Mouse (Mus musculus) MEL (cell line): ENCODE measurements around the gene Rmnd1. TPM values are rescaled to one million over a fixed set of nuclear protein-coding genes. Genes with fewer than 3 reads are reported as not detected.

ENCODE experiments used
- DNase-seq: peaks from one replicate; pipeline ENCODE4 v3.0.0; 2011; ENCODE audit warnings: low read depth, low spot score
- H3K27ac ChIP-seq: 2 replicates; pipeline ENCODE4 v1.5.1; 2012; ENCODE audit warnings: low read depth, mild to moderate bottlenecking, control low read depth, low read length, moderate library complexity; ENCODE audit not compliant: control insufficient read depth
- H3K27me3 ChIP-seq, 2 experiments: fragments of 150-350 bp in 1 of 2; sonication (generic) in 1 of 2; 2 replicates each; pipeline ENCODE4 v1.6.1; 2012; ENCODE audit warnings: low read length in 2 of 2, mild to moderate bottlenecking in 2 of 2, improper control_type of control experiment in 1 of 2, moderate library complexity in 1 of 2; ENCODE audit not compliant: insufficient read depth in 2 of 2, control insufficient read depth in 1 of 2
- H3K36me3 ChIP-seq, 2 experiments: 2 replicates each; pipeline ENCODE4 v1.6.1; 2012 to 2014; ENCODE audit warnings: low read length in 2 of 2, improper control_type of control experiment in 1 of 2, inconsistent platforms in 1 of 2, mild to moderate bottlenecking in 1 of 2; ENCODE audit not compliant: insufficient read depth in 2 of 2, control insufficient read depth in 1 of 2
- H3K4me1 ChIP-seq, 2 experiments: fragments of 150-350 bp in 1 of 2; sonication (generic) in 1 of 2; 2 replicates each; pipeline ENCODE4 v1.6.1; 2012; ENCODE audit warnings: low read length in 2 of 2, improper control_type of control experiment in 1 of 2, mild to moderate bottlenecking in 1 of 2; ENCODE audit not compliant: insufficient read depth in 2 of 2, control insufficient read depth in 1 of 2
- H3K4me3 ChIP-seq, 2 experiments: fragments of 150-350 bp in 1 of 2; sonication (generic) in 1 of 2; 2 replicates each; pipeline ENCODE4 v1.5.1; 2012; ENCODE audit warnings: low read depth in 2 of 2, low read length in 2 of 2, mild to moderate bottlenecking in 2 of 2, moderate library complexity in 2 of 2, control low read depth in 1 of 2, improper control_type of control experiment in 1 of 2; ENCODE audit not compliant: control insufficient read depth in 1 of 2, insufficient read depth in 1 of 2
- H3K79me2 ChIP-seq: 2 replicates; pipeline ENCODE4 v1.6.1; 2012; ENCODE audit warnings: mild to moderate bottlenecking, low read length, moderate library complexity; ENCODE audit not compliant: control insufficient read depth, poor library complexity, insufficient read depth
- H3K9ac ChIP-seq: 2 replicates; pipeline ENCODE4 v1.6.1; 2012; ENCODE audit warnings: low read depth, mild to moderate bottlenecking, control low read depth, low read length, moderate library complexity; ENCODE audit not compliant: control insufficient read depth, poor library complexity, severe bottlenecking
- H3K9me3 ChIP-seq: fragments of 150-350 bp; sonication (generic); replicated peaks from 2 replicates; pipeline ENCODE4 v1.6.1; 2012; ENCODE audit warnings: mild to moderate bottlenecking, low read length, improper control_type of control experiment, moderate library complexity; ENCODE audit not compliant: insufficient read depth
- BHLHE40 ChIP-seq: IDR thresholded peaks from 2 replicates; pipeline ENCODE4 v1.6.1; 2012; ENCODE audit warnings: low read depth, mild to moderate bottlenecking, inconsistent platforms, low read length, improper control_type of control experiment, borderline replicate concordance
- CTCF ChIP-seq, 3 experiments: IDR thresholded peaks in 2 of 3; conservative IDR thresholded peaks in 1 of 3; 2 replicates each; pipeline ENCODE4 v1.5.1; 2011 to 2012; ENCODE audit warnings: low read length in 3 of 3, low read depth in 2 of 3, mild to moderate bottlenecking in 2 of 3, improper control_type of control experiment in 1 of 3, inconsistent platforms in 1 of 3, mixed read lengths in 1 of 3, moderate library complexity in 1 of 3; ENCODE audit not compliant: control insufficient read depth in 1 of 3, insufficient read depth in 1 of 3, poor library complexity in 1 of 3, severe bottlenecking in 1 of 3
- ELF1 ChIP-seq: IDR thresholded peaks from 2 replicates; pipeline ENCODE4 v1.6.1; 2014; ENCODE audit warnings: low read depth, mild to moderate bottlenecking, inconsistent platforms, low read length, improper control_type of control experiment, moderate library complexity
- GATA1 ChIP-seq: IDR thresholded peaks from 2 replicates; pipeline ENCODE4 v1.6.1; 2011; ENCODE audit warnings: low read depth, low read length, improper control_type of control experiment
- HCFC1 ChIP-seq: IDR thresholded peaks from 2 replicates; pipeline ENCODE4 v1.6.1; 2012; ENCODE audit warnings: low read depth, mild to moderate bottlenecking, inconsistent platforms, low read length, improper control_type of control experiment, moderate library complexity
- JUND ChIP-seq: IDR thresholded peaks from 2 replicates; pipeline ENCODE4 v1.6.1; 2011; ENCODE audit warnings: low read depth, mild to moderate bottlenecking, improper control_type of control experiment, low read length
- MXI1 ChIP-seq: IDR thresholded peaks from 2 replicates; pipeline ENCODE4 v1.6.1; 2011; ENCODE audit warnings: mild to moderate bottlenecking, low read depth, low read length, improper control_type of control experiment
- MYC ChIP-seq: IDR thresholded peaks from 2 replicates; pipeline ENCODE4 v1.6.1; 2011; ENCODE audit warnings: low read depth, mild to moderate bottlenecking, low read length, improper control_type of control experiment, moderate library complexity
- NRF1 ChIP-seq: IDR thresholded peaks from 2 replicates; pipeline ENCODE4 v1.6.1; 2014; ENCODE audit warnings: low read depth, mild to moderate bottlenecking, inconsistent platforms, low read length, improper control_type of control experiment, moderate library complexity; ENCODE audit not compliant: poor library complexity, insufficient read depth, severe bottlenecking
- POLR2AphosphoS2 ChIP-seq: IDR thresholded peaks from 2 replicates; pipeline ENCODE4 v1.6.1; 2011; ENCODE audit warnings: low read length, improper control_type of control experiment
- POLR2AphosphoS5 ChIP-seq: IDR thresholded peaks from 2 replicates; pipeline ENCODE4 v1.6.1; 2012; ENCODE audit warnings: low read depth, borderline replicate concordance, mild to moderate bottlenecking, inconsistent platforms, low read length, moderate library complexity, mixed read lengths
- SIN3A ChIP-seq: IDR thresholded peaks from 2 replicates; pipeline ENCODE4 v1.6.1; 2012; ENCODE audit warnings: low read length, improper control_type of control experiment, inconsistent platforms
- SMC3 ChIP-seq: IDR thresholded peaks from 2 replicates; pipeline ENCODE4 v1.6.1; 2011; ENCODE audit warnings: low read depth, low read length, improper control_type of control experiment
- TAL1 ChIP-seq: IDR thresholded peaks from 2 replicates; pipeline ENCODE4 v1.6.1; 2012; ENCODE audit warnings: mild to moderate bottlenecking, inconsistent platforms, low read length, moderate library complexity, mixed read lengths
- TCF12 ChIP-seq: IDR thresholded peaks from 2 replicates; pipeline ENCODE4 v1.6.1; 2014; ENCODE audit warnings: low read depth, mild to moderate bottlenecking, inconsistent platforms, low read length, improper control_type of control experiment, moderate library complexity
- UBTF ChIP-seq: IDR thresholded peaks from 2 replicates; pipeline ENCODE4 v1.6.1; 2012; ENCODE audit warnings: low read depth, mild to moderate bottlenecking, inconsistent platforms, low read length, improper control_type of control experiment, moderate library complexity, borderline replicate concordance; ENCODE audit not compliant: insufficient read depth
- USF2 ChIP-seq, 2 experiments: IDR thresholded peaks; 2 replicates each; pipeline ENCODE4 v1.6.1; 2011 to 2012; ENCODE audit warnings: improper control_type of control experiment in 2 of 2, low read length in 2 of 2, borderline replicate concordance in 1 of 2, inconsistent platforms in 1 of 2, low read depth in 1 of 2, mild to moderate bottlenecking in 1 of 2; ENCODE audit not compliant: insufficient read depth in 1 of 2
- ZC3H11A ChIP-seq: IDR thresholded peaks from 2 replicates; pipeline ENCODE4 v1.6.1; 2012; ENCODE audit warnings: low read depth, mild to moderate bottlenecking, inconsistent platforms, low read length, improper control_type of control experiment
- ZKSCAN1 ChIP-seq: IDR thresholded peaks from 2 replicates; pipeline ENCODE4 v1.6.1; 2012; ENCODE audit warnings: low read depth, mild to moderate bottlenecking, inconsistent platforms, low read length, improper control_type of control experiment, moderate library complexity
- ZMIZ1 ChIP-seq: IDR thresholded peaks from 2 replicates; pipeline ENCODE4 v1.6.1; 2012; ENCODE audit warnings: low read depth, mild to moderate bottlenecking, inconsistent platforms, low read length, improper control_type of control experiment, moderate library complexity
- ZNF384 ChIP-seq: IDR thresholded peaks from 2 replicates; pipeline ENCODE4 v1.6.1; 2012; ENCODE audit warnings: low read depth, mild to moderate bottlenecking, inconsistent platforms, low read length, improper control_type of control experiment
- polyA plus RNA-seq, 2 experiments: library from polyadenylated mRNA; stranded (reverse) in 1 of 2; unstranded in 1 of 2; fragments of >175 nt in 1 of 2; fragments of >200 nt in 1 of 2; gene quantifications; 2 replicates each; pipeline versions ENCODE4 v1.2.1 to v1.2.4; 2012; ENCODE audit warnings: low replicate concordance in 2 of 2, low read depth in 1 of 2; ENCODE audit not compliant: insufficient read length in 2 of 2, insufficient read depth in 1 of 2, missing spikeins in 1 of 2
- total RNA-seq: library from RNA; depleted of rRNA; stranded (reverse); fragments of 300-350 nt; gene quantifications from 2 replicates; pipeline ENCODE4 v1.2.3, GENCODE M21; 2012

The Rmnd1 gene
- total and polyA plus RNA-seq, 3 experiments: 38.8 to 39.6 TPM; not detected in 1

DNA sequence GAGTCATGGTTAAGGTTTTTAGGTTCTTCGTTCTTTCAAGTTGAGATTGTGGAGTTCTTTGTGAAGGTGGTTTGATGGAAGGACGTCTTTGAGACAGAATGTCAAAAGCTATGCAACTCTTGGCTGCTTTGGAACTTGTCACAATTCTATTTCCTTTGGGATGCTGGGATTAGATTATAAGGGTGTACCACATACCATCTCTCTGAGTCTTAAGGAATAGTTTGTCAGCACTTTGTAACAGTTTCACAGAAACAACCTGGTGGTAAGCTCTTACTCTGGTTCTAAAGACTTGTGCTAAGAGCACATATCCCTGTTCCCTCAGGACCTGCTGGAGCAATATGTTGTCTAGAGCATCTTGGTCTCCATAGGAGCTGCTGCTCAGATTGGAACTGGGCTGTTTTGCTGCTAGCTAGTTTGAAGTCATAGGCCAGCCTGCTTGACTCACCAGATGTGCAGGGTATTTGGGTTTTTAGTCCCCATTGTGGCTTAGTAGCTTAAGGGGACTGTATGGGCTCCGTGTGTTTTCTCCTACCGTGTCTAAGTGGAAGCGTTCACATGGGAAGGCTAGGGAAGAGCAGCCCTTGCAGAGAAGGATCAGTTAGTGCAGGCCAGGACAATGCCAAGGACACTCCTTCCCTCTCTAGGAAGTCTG is 42.6 kb downstream of the Rmnd1 start:
- Histone ChIP-seq H3K27me3 (no peaks in the 10 kb centered on the region), H3K9ac (peak overlapping the region; percentile 98), H3K9me3 (no peaks in the 10 kb centered on the region), H3K79me2 (peaks cover 68% of the 10 kb centered on the region), H3K4me1 (peaks cover 32 to 36% of the 10 kb centered on the region in 2 experiments), H3K36me3 (peaks cover 8 to 41% of the 10 kb centered on the region in 2 experiments), H3K27ac (no peak overlapping the region), H3K4me3 (peak overlapping the region; percentile 85 to 99)
- TF ChIP-seq TCF12 (no peak), ZNF384 (no peak), GATA1 (no peak), NRF1 (no peak), USF2 (IDR thresholded peaks at IDR 0.05; ENCODE audit: borderline replicate concordance in 1 of 2, insufficient read depth in 1 of 2, low read depth in 1 of 2, low read length in 2 of 2) (no peak), TAL1 (no peak), HCFC1 (no peak), ZKSCAN1 (no peak), POLR2AphosphoS5 (no peak), JUND (no peak), ELF1 (no peak), ZC3H11A (no peak), POLR2AphosphoS2 (no peak), CTCF (IDR thresholded peaks at IDR 0.05 in 2 of 3, conservative IDR thresholded peaks at IDR 0.05 in 1 of 3; ENCODE audit: control insufficient read depth in 1 of 3, insufficient read depth in 1 of 3, low read depth in 2 of 3, low read length in 3 of 3, poor library complexity in 1 of 3, severe bottlenecking in 1 of 3) (no peak), MXI1 (no peak)
- peak; percentile 21 for DNase-seq

DNA sequence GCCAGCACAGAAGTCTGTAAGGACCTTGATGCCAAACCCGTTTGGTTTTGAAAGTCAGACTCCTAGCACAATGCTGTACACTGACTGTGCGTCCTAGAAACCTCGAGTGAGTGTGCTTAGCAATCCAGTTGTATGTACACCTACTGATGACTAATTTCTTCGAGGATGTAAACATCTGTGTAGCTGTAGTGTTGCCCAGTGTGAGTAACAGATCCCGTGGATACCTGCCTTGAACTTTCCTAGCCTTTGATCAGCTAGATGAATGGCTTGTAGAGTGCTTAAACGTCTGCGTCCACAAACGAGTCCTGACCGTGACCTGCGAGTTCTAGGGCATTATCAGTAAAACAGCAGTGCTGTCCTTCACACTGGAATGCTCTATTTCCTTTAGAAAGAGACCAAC is 43.2 kb downstream of the Rmnd1 start:
- peaks cover 32 to 36% of the 10 kb centered on the region in 2 experiments for H3K4me1 ChIP-seq
- H3K4me3 ChIP-seq: peak overlapping the region; percentile 85 to 99
- H3K27ac ChIP-seq: no peak overlapping the region
- no peaks in the 10 kb centered on the region for H3K27me3 ChIP-seq
- TF ChIP-seq UBTF: no peak
- no peak for TF ChIP-seq SIN3A
- TF ChIP-seq MYC: no peak
- TF ChIP-seq SMC3: no peak
- TF ChIP-seq BHLHE40: no peak
- no peak for TF ChIP-seq ZMIZ1
- H3K9me3 ChIP-seq: no peaks in the 10 kb centered on the region
- peak overlapping the region; percentile 98 for H3K9ac ChIP-seq
- H3K79me2 ChIP-seq: peaks cover 66% of the 10 kb centered on the region
- DNase-seq: peak; percentile 37
- H3K36me3 ChIP-seq: peaks cover 8 to 41% of the 10 kb centered on the region in 2 experiments
